Mouse (Mus musculus): Measurements from ENCODE around the gene Mag. TPM values are rescaled to one million over a fixed set of nuclear protein-coding genes. Genes with fewer than 3 reads are reported as not detected.

Gene Mag
- polyA plus RNA-seq, 2 experiments: 0.11 to 0.13 TPM

- ATAC-seq (ENCODE audit: insufficient read depth) (no peak), DNase-seq (ENCODE audit: low read depth in 3 of 3, low spot score in 3 of 3) (no peak)
- Histone ChIP-seq H3K4me1 (replicated peaks; ENCODE audit: control insufficient read depth in 2 of 2, insufficient read depth in 2 of 2, low read length in 1 of 2) (no peaks in the 10 kb centered on the region), H3K27me3 (ENCODE audit: control insufficient read depth, insufficient read depth, low read length) (no peaks in the 10 kb centered on the region), H3K4me3 (ENCODE audit: insufficient read depth in 1 of 2, low read depth in 2 of 2, low read length in 2 of 2) (no peak overlapping the region), H3K9me3 (ENCODE audit: control insufficient read depth, low read length) (no peaks in the 10 kb centered on the region), H3K36me3 (replicated peaks; ENCODE audit: control insufficient read depth, insufficient read depth, low read depth) (no peaks in the 10 kb centered on the region), H3K4me2 (ENCODE audit: low read depth) (peak overlapping the region; percentile 23; the same call in 1 of the 2 replicates), H3K9ac (replicated peaks) (no peak overlapping the region), H3K27ac (no peak overlapping the region)
- WGBS (ENCODE audit: insufficient replicate concordance): 16% methylated on average over 17 of the region's 17 CpGs
- TF ChIP-seq EP300 (IDR thresholded peaks at IDR 0.05; ENCODE audit: low read depth) (no peak), CTCF (IDR thresholded peaks at IDR 0.05; ENCODE audit: low read depth) (no peak)
These were observed 5.7 kb downstream of the Mag start for GRCm38 (mm10) chr7:30908992-30909431.

GRCm38 (mm10) chr7:30908277-30908991, 6.2 kb downstream of the Mag start:
- no peaks in the 10 kb centered on the region for H3K36me3 ChIP-seq (replicated peaks; ENCODE audit: control insufficient read depth, insufficient read depth, low read depth)
- WGBS (ENCODE audit: insufficient replicate concordance): 5% methylated on average over 25 of the region's 26 CpGs
- no peak overlapping the region for H3K4me3 ChIP-seq (ENCODE audit: insufficient read depth in 1 of 2, low read depth in 2 of 2, low read length in 2 of 2)
- no peak for ATAC-seq (ENCODE audit: insufficient read depth)
- no peak for DNase-seq (ENCODE audit: low read depth in 3 of 3, low spot score in 3 of 3)
- no peak overlapping the region for H3K9ac ChIP-seq (replicated peaks)
- TF ChIP-seq EP300 (IDR thresholded peaks at IDR 0.05; ENCODE audit: low read depth) (no peak), CTCF (IDR thresholded peaks at IDR 0.05; ENCODE audit: low read depth) (no peak)
- H3K4me2 ChIP-seq (ENCODE audit: low read depth): peak overlapping the region; percentile 23
- no peaks in the 10 kb centered on the region for H3K4me1 ChIP-seq (replicated peaks; ENCODE audit: control insufficient read depth in 2 of 2, insufficient read depth in 2 of 2, low read length in 1 of 2)
- no peaks in the 10 kb centered on the region for H3K27me3 ChIP-seq (ENCODE audit: control insufficient read depth, insufficient read depth, low read length)
- H3K27ac ChIP-seq: no peak overlapping the region
- H3K9me3 ChIP-seq (ENCODE audit: control insufficient read depth, low read length): no peaks in the 10 kb centered on the region

- WGBS (ENCODE audit: insufficient replicate concordance): 30% methylated on average over 4 of the region's 4 CpGs
- H3K9me3 ChIP-seq (ENCODE audit: control insufficient read depth, low read length): no peaks in the 10 kb centered on the region
- peak; percentile 58 for TF ChIP-seq CTCF (IDR thresholded peaks at IDR 0.05; ENCODE audit: low read depth)
- no peak for TF ChIP-seq EP300 (IDR thresholded peaks at IDR 0.05; ENCODE audit: low read depth)
These were observed 10.6 kb downstream of the Mag start for GRCm38 (mm10) chr7:30904042-30904441.

GRCm38 (mm10) chr7:30895217-30895616, 19.5 kb downstream of the Mag start:
- Histone ChIP-seq H3K36me3 (replicated peaks; ENCODE audit: control insufficient read depth, insufficient read depth, low read depth) (no peaks in the 10 kb centered on the region), H3K9ac (replicated peaks) (no peak overlapping the region), H3K27me3 (ENCODE audit: control insufficient read depth, insufficient read depth, low read length) (no peaks in the 10 kb centered on the region), H3K4me3 (ENCODE audit: insufficient read depth in 1 of 2, low read depth in 2 of 2, low read length in 2 of 2) (no peak overlapping the region), H3K9me3 (ENCODE audit: control insufficient read depth, low read length) (no peaks in the 10 kb centered on the region), H3K4me1 (replicated peaks; ENCODE audit: control insufficient read depth in 2 of 2, insufficient read depth in 2 of 2, low read length in 1 of 2) (0 out of 4 replicates have a peak, but pooled peaks cover 0 to 2% of the 10 kb centered on the region in 2 experiments), H3K27ac (no peak overlapping the region), H3K4me2 (ENCODE audit: low read depth) (no peak overlapping the region)
- DNase-seq (ENCODE audit: low read depth in 3 of 3, low spot score in 3 of 3): no peak
- 51% methylated on average over 3 of the region's 3 CpGs for WGBS (ENCODE audit: insufficient replicate concordance)
- TF ChIP-seq EP300 (IDR thresholded peaks at IDR 0.05; ENCODE audit: low read depth) (no peak), CTCF (IDR thresholded peaks at IDR 0.05; ENCODE audit: low read depth) (no peak)
- ATAC-seq (ENCODE audit: insufficient read depth): no peak

More at GRCm38 (mm10) chr7:30904042-30904441, 10.6 kb downstream of the Mag start:
- no peaks in the 10 kb centered on the region for H3K36me3 ChIP-seq (replicated peaks; ENCODE audit: control insufficient read depth, insufficient read depth, low read depth)
- H3K4me1 ChIP-seq (replicated peaks; ENCODE audit: control insufficient read depth in 2 of 2, insufficient read depth in 2 of 2, low read length in 1 of 2): no peaks in the 10 kb centered on the region
- H3K9ac ChIP-seq (replicated peaks): no peak overlapping the region
- no peak overlapping the region for H3K27ac ChIP-seq
- H3K27me3 ChIP-seq (ENCODE audit: control insufficient read depth, insufficient read depth, low read length): no peaks in the 10 kb centered on the region
- DNase-seq (ENCODE audit: low read depth in 3 of 3, low spot score in 3 of 3) (no peak), ATAC-seq (ENCODE audit: insufficient read depth) (no peak)
- no peak overlapping the region for H3K4me2 ChIP-seq (ENCODE audit: low read depth)
- no peak overlapping the region for H3K4me3 ChIP-seq (ENCODE audit: insufficient read depth in 1 of 2, low read depth in 2 of 2, low read length in 2 of 2)

- TF ChIP-seq EP300 (IDR thresholded peaks at IDR 0.05; ENCODE audit: low read depth) (no peak), CTCF (IDR thresholded peaks at IDR 0.05; ENCODE audit: low read depth) (no peak)
- H3K4me3 ChIP-seq (ENCODE audit: insufficient read depth in 1 of 2, low read depth in 2 of 2, low read length in 2 of 2): no peak overlapping the region
- no peaks in the 10 kb centered on the region for H3K27me3 ChIP-seq (ENCODE audit: control insufficient read depth, insufficient read depth, low read length)
- ATAC-seq (ENCODE audit: insufficient read depth) (no peak), DNase-seq (ENCODE audit: low read depth in 3 of 3, low spot score in 3 of 3) (no peak)
- no peak overlapping the region for H3K9ac ChIP-seq (replicated peaks)
- 0 out of 4 replicates have a peak, but pooled peaks cover 0 to 2% of the 10 kb centered on the region in 2 experiments for H3K4me1 ChIP-seq (replicated peaks; ENCODE audit: control insufficient read depth in 2 of 2, insufficient read depth in 2 of 2, low read length in 1 of 2)
- no peaks in the 10 kb centered on the region for H3K9me3 ChIP-seq (ENCODE audit: control insufficient read depth, low read length)
- no peaks in the 10 kb centered on the region for H3K36me3 ChIP-seq (replicated peaks; ENCODE audit: control insufficient read depth, insufficient read depth, low read depth)
- 44% methylated on average over 3 of the region's 3 CpGs for WGBS (ENCODE audit: insufficient replicate concordance)
- no peak overlapping the region for H3K4me2 ChIP-seq (ENCODE audit: low read depth)
- no peak overlapping the region for H3K27ac ChIP-seq
These were observed 22.2 kb downstream of the Mag start for GRCm38 (mm10) chr7:30892515-30892914.

Measured in liver, embryonic 14.5 days (tissue).